Mouse (Mus musculus): ENCODE results near the gene Rnft1. TPM values are rescaled to one million over a fixed set of nuclear protein-coding genes. Genes with fewer than 3 reads are reported as not detected.
A peak's percentile ranks its signal among the peaks of the same experiment; 100 is the strongest.

Rnft1 gene
- polyA plus RNA-seq, 1 experiment from 2014 or later, result 40.0 TPM

DNA sequence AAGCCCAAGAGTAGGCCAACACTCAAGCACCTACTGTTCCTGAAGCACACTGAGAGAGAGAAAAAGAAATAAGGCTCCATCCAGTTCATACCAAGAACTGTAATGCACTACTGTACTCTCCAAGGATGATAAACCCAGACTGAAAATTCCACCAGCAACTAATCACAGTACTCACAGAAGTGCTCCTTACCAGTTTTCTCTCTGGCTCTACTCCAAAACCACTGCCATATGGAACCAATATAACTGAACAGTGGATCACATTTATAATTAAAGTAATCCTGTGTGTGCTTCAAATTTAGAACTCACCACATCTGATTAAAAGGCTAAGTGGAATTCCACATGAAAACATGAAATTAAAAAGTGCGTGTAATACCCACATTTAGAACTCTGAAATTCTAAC lies 58.4 kb downstream of the Rnft1 start:
- H3K4me2 ChIP-seq (replicated peaks; ENCODE audit: low read depth, low read length), result no peak overlapping the region
- TF ChIP-seq CTCF (IDR thresholded peaks at IDR 0.05) (no peak), EP300 (IDR thresholded peaks at IDR 0.05) (no peak)
- H3K9me3 ChIP-seq (ENCODE audit: low read length), result no peaks in the 10 kb centered on the region
- WGBS, result 80% methylated on average over 1 of the region's 1 CpGs
- H3K27me3 ChIP-seq (replicated peaks; ENCODE audit: insufficient read depth, low read length), result no peaks in the 10 kb centered on the region
- H3K4me3 ChIP-seq (ENCODE audit: low read depth, low read length), result no peak overlapping the region
- peaks cover 7% of the 10 kb centered on the region; the same call in 1 of the 2 replicates for H3K4me1 ChIP-seq (ENCODE audit: insufficient read depth, low read depth, low read length)
- H3K9ac ChIP-seq (replicated peaks; ENCODE audit: low read depth), result no peak overlapping the region; the same call in 1 of the 2 replicates
- DNase-seq (ENCODE audit: low spot score) (no peak), ATAC-seq (no peak)
- no peak overlapping the region for H3K27ac ChIP-seq (ENCODE audit: low read length)
- H3K36me3 ChIP-seq (ENCODE audit: insufficient read depth, low read length), result no peaks in the 10 kb centered on the region

DNA sequence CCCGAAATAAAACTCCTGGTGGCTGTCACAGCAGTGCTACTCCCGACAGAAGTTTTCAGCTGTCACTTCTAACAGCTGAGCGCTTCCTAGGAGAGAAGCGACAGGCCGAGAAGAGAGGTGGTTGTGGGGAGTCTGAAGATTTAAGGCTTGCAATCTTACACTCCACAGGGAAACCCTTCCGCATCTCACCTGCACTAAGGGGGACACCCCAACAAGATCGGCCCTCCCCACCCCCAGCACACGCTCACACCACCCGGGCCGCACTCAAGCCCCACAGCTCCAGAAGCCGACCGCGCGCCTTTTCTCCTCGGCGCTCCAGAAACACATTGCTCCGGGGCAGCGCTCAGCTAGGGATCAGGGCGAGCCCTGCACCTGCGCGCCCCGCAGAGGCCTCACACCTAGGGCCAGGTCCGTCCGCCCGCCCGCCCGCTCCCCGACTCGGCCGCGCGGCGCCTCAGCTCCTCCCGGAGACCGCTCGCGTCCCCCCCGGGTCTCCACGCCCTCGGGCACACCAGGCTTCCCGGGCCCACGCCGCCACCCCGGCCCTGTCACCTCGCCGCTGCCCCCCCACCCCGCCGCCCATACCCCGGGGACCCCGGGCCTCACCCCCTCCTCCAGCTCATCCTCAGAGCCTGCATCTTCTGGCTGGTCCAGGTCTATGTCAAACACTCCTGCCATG lies 59.6 kb downstream of the Rnft1 start:
- DNase-seq (ENCODE audit: low spot score) (peak; percentile 58), ATAC-seq (peak; percentile 60)
- TF ChIP-seq EP300 (IDR thresholded peaks at IDR 0.05), result no peak
- no peak for TF ChIP-seq CTCF (IDR thresholded peaks at IDR 0.05)
- Histone ChIP-seq H3K27ac (ENCODE audit: low read length) (peak overlapping the region; percentile 90), H3K4me3 (ENCODE audit: low read depth, low read length) (peak overlapping the region; percentile 94), H3K9me3 (ENCODE audit: low read length) (no peaks in the 10 kb centered on the region), H3K36me3 (ENCODE audit: insufficient read depth, low read length) (no peaks in the 10 kb centered on the region), H3K27me3 (replicated peaks; ENCODE audit: insufficient read depth, low read length) (no peaks in the 10 kb centered on the region), H3K4me2 (replicated peaks; ENCODE audit: low read depth, low read length) (peak overlapping the region; percentile 77), H3K4me1 (ENCODE audit: insufficient read depth, low read depth, low read length) (peaks cover 7% of the 10 kb centered on the region; the same call in 1 of the 2 replicates), H3K9ac (replicated peaks; ENCODE audit: low read depth) (peak overlapping the region; percentile 95)
- WGBS, result 1% methylated on average over 32 of the region's 50 CpGs

GRCm38 (mm10) chr11:86544639-86545299 lies 60.3 kb downstream of the Rnft1 start, which contains the start of the genes Rps6kb1 and Tubd1:
Gene Rps6kb1 (minus strand): TSS chr11:86544805.
Gene Tubd1 (plus strand): TSS chr11:86544991.
- Histone ChIP-seq H3K9ac (replicated peaks; ENCODE audit: low read depth) (peak within 1 kb of the TSS; percentile 95), H3K27ac (ENCODE audit: low read length) (peak within 1 kb of the TSS; percentile 90), H3K36me3 (ENCODE audit: insufficient read depth, low read length) (no peaks in the 10 kb centered on the region), H3K4me3 (ENCODE audit: low read depth, low read length) (peak within 1 kb of the TSS; percentile 94), H3K4me2 (replicated peaks; ENCODE audit: low read depth, low read length) (peak within 1 kb of the TSS; percentile 77), H3K9me3 (ENCODE audit: low read length) (no peaks in the 10 kb centered on the region), H3K27me3 (replicated peaks; ENCODE audit: insufficient read depth, low read length) (no peaks in the 10 kb centered on the region), H3K4me1 (ENCODE audit: insufficient read depth, low read depth, low read length) (peaks cover 7% of the 10 kb centered on the region; the same call in 1 of the 2 replicates)
- no peak for TF ChIP-seq CTCF (IDR thresholded peaks at IDR 0.05)
- no peak for TF ChIP-seq EP300 (IDR thresholded peaks at IDR 0.05)
- ATAC-seq (peak; percentile 99), DNase-seq (ENCODE audit: low spot score) (peak; percentile 100)
- under 1% methylated on average over 43 of the region's 43 CpGs for WGBS

DNA sequence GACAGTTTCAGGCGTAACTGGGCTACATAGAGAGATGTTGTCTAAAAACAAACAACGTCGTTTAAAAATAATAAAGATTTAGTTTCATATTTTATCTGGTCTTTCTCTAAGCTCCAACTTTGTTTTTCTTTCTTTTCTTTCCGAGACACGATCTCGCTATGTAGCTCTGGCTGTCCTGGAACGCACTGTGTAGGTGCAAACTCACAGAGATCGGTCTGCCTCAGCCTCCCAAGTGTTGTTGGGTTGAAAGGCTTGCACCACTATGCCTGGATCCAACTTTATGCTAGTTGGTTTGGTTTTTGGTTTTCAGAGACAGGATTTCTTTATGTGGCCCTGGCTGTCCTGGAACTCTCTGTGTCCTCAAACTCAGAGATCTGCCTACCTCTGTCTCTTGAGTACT lies 61.1 kb downstream of the Rnft1 start:
- Histone ChIP-seq H3K9me3 (ENCODE audit: low read length) (no peaks in the 10 kb centered on the region), H3K36me3 (ENCODE audit: insufficient read depth, low read length) (no peaks in the 10 kb centered on the region), H3K27me3 (replicated peaks; ENCODE audit: insufficient read depth, low read length) (no peaks in the 10 kb centered on the region), H3K9ac (replicated peaks; ENCODE audit: low read depth) (peak overlapping the region; percentile 95), H3K4me2 (replicated peaks; ENCODE audit: low read depth, low read length) (peak overlapping the region; percentile 58), H3K4me1 (ENCODE audit: insufficient read depth, low read depth, low read length) (peaks cover 7% of the 10 kb centered on the region; the same call in 1 of the 2 replicates), H3K4me3 (ENCODE audit: low read depth, low read length) (peak overlapping the region; percentile 94), H3K27ac (ENCODE audit: low read length) (peak overlapping the region; percentile 90)
- WGBS, result 72% methylated on average over 8 of the region's 8 CpGs
- TF ChIP-seq CTCF (IDR thresholded peaks at IDR 0.05) (no peak), EP300 (IDR thresholded peaks at IDR 0.05) (no peak)
- DNase-seq (ENCODE audit: low spot score), result no peak
- ATAC-seq, result no peak

DNA sequence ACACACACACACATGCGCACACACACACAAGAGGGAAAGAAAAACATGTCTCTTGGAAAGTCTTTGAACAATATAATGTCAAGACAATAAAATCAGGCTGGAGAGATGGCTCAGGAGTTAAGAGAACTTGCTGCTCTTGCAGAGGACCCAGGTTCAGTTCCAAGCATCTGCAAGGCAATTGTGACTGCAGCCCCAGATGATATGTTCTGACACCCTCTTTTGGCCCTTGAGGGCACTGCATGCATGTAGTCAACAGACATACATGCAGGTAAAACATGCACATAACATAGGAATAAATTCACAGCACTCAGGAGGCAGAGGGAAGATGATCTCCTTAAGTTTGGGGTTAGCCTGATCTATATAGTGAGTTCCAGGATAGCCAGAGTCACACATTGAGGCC lies 63.0 kb downstream of the Rnft1 start:
- H3K36me3 ChIP-seq (ENCODE audit: insufficient read depth, low read length), result no peaks in the 10 kb centered on the region
- peaks cover 5% of the 10 kb centered on the region; the same call in 1 of the 2 replicates for H3K4me1 ChIP-seq (ENCODE audit: insufficient read depth, low read depth, low read length)
- WGBS, result 100% methylated on average over 1 of the region's 1 CpGs
- no peaks in the 10 kb centered on the region for H3K27me3 ChIP-seq (replicated peaks; ENCODE audit: insufficient read depth, low read length)
- ATAC-seq (no peak), DNase-seq (ENCODE audit: low spot score) (no peak)
- H3K4me2 ChIP-seq (replicated peaks; ENCODE audit: low read depth, low read length), result no peak overlapping the region
- no peak overlapping the region for H3K9ac ChIP-seq (replicated peaks; ENCODE audit: low read depth)
- no peak overlapping the region for H3K4me3 ChIP-seq (ENCODE audit: low read depth, low read length)
- H3K9me3 ChIP-seq (ENCODE audit: low read length), result no peaks in the 10 kb centered on the region
- no peak overlapping the region for H3K27ac ChIP-seq (ENCODE audit: low read length)
- TF ChIP-seq CTCF (IDR thresholded peaks at IDR 0.05) (peak; percentile 31; the same call in 1 of the 2 replicates), EP300 (IDR thresholded peaks at IDR 0.05) (no peak)

Other genes with a start within 250 kb of the Rnft1 start
- 5.1 and 5.9 TPM in 2 replicates for gene Ints2, start 227.1 kb upstream of the Rnft1 start, polyA plus RNA-seq (2015; fragmentation: Nextera tagmentation; extraction: Ambion mirVana)
- gene Med13, start 127.1 kb upstream of the Rnft1 start, polyA plus RNA-seq (2015; fragmentation: Nextera tagmentation; extraction: Ambion mirVana), result 5.8 and 7.9 TPM in 2 replicates
- 35.5 and 35.6 TPM in 2 replicates for gene Rps6kb1, start 60.1 kb downstream of the Rnft1 start, polyA plus RNA-seq (2015; fragmentation: Nextera tagmentation; extraction: Ambion mirVana)
- 7.3 and 7.5 TPM in 2 replicates for gene Tubd1, start 60.3 kb downstream of the Rnft1 start, polyA plus RNA-seq (2015; fragmentation: Nextera tagmentation; extraction: Ambion mirVana)
- gene Vmp1, start 199.2 kb downstream of the Rnft1 start, polyA plus RNA-seq (2015; fragmentation: Nextera tagmentation; extraction: Ambion mirVana), result 181 and 202 TPM in 2 replicates
- gene Ptrh2, start 199.3 kb downstream of the Rnft1 start, polyA plus RNA-seq (2015; fragmentation: Nextera tagmentation; extraction: Ambion mirVana), result 11.7 and 12.2 TPM in 2 replicates